Mouse (Mus musculus) myocyte (in vitro differentiated cells): ENCODE measurements at regions not wholly inside any gene's neighbourhood (a gene's known extent, or its start where the extent isn't known, plus 50 kb on each side); places are given as distances from the start of the nearest gene placed in this dataset.

Source experiments
- H3K27me3 ChIP-seq: one replicate; pipeline ENCODE4 v1.6.1; 2011; ENCODE audit not compliant: control insufficient read depth, insufficient read depth, insufficient read length
- H3K36me3 ChIP-seq: one replicate; pipeline ENCODE4 v1.6.1; 2011; ENCODE audit not compliant: control insufficient read depth, insufficient read depth
- H3K4me2 ChIP-seq: one replicate; pipeline ENCODE4 v1.6.1; 2011; ENCODE audit warnings: low read depth, control low read depth
- H3K4me3 ChIP-seq: one replicate; pipeline ENCODE4 v1.5.1; 2011; ENCODE audit warnings: mild to moderate bottlenecking, control low read depth, moderate library complexity
- H3K79me2 ChIP-seq: one replicate; pipeline ENCODE4 v1.6.1; 2011; ENCODE audit not compliant: control insufficient read depth, insufficient read depth
- H3ac ChIP-seq: one replicate; pipeline ENCODE4 v1.6.1; 2011; ENCODE audit not compliant: control insufficient read depth, insufficient read length
- CEBPB ChIP-seq: IDR thresholded peaks from 2 replicates; pipeline ENCODE4 v1.6.1; 2011; ENCODE audit warnings: mild to moderate bottlenecking, moderate library complexity; ENCODE audit not compliant: poor library complexity, insufficient read depth, severe bottlenecking
- E2F4 ChIP-seq: IDR thresholded peaks from one replicate; pipeline ENCODE4 v1.6.1; 2011; ENCODE audit warnings: mild to moderate bottlenecking, control low read depth, moderate library complexity; ENCODE audit not compliant: insufficient read depth
- MAX ChIP-seq: IDR thresholded peaks from one replicate; pipeline ENCODE4 v1.6.1; 2011; ENCODE audit warnings: low read depth, mild to moderate bottlenecking, control low read depth
- MYOD1 ChIP-seq, 3 experiments: IDR thresholded peaks; one replicate each; pipeline ENCODE4 v1.6.1; 2011; ENCODE audit warnings: control low read depth in 2 of 3, low read depth in 2 of 3, mild to moderate bottlenecking in 2 of 3, moderate library complexity in 1 of 3; ENCODE audit not compliant: insufficient read length in 2 of 3, control insufficient read depth in 1 of 3
- MYOG ChIP-seq, 3 experiments: IDR thresholded peaks; one replicate each; pipeline ENCODE4 v1.6.1; 2011; ENCODE audit warnings: control low read depth in 2 of 3, low read depth in 2 of 3, mild to moderate bottlenecking in 2 of 3; ENCODE audit not compliant: insufficient read length in 2 of 3, control insufficient read depth in 1 of 3, insufficient read depth in 1 of 3
- POLR2A ChIP-seq: IDR thresholded peaks from one replicate; pipeline ENCODE4 v1.6.1; 2011; ENCODE audit warnings: low read depth, mild to moderate bottlenecking, control low read depth, moderate library complexity; ENCODE audit not compliant: insufficient read length
- POLR2AphosphoS2 ChIP-seq: IDR thresholded peaks from one replicate; pipeline ENCODE4 v1.6.1; 2011; ENCODE audit warnings: low read depth, control low read depth; ENCODE audit not compliant: insufficient read length
- REST ChIP-seq: IDR thresholded peaks from one replicate; pipeline ENCODE4 v1.6.1; 2011; ENCODE audit warnings: mild to moderate bottlenecking, control low read depth, moderate library complexity; ENCODE audit not compliant: insufficient read depth, insufficient read length
- SRF ChIP-seq: IDR thresholded peaks from one replicate; pipeline ENCODE4 v1.6.1; 2011; ENCODE audit warnings: low read depth; ENCODE audit not compliant: control insufficient read depth, insufficient read length
- TCF12 ChIP-seq: IDR thresholded peaks from one replicate; pipeline ENCODE4 v1.6.1; 2011; ENCODE audit warnings: mild to moderate bottlenecking, control low read depth; ENCODE audit not compliant: poor library complexity, insufficient read depth, severe bottlenecking
- TCF3 ChIP-seq: IDR thresholded peaks from one replicate; pipeline ENCODE4 v1.6.1; 2011; ENCODE audit warnings: low read depth, control low read depth; ENCODE audit not compliant: insufficient read length
- USF1 ChIP-seq: IDR thresholded peaks from one replicate; pipeline ENCODE4 v1.6.1; 2011; ENCODE audit warnings: low read depth, mild to moderate bottlenecking, control low read depth, moderate library complexity

DNA sequence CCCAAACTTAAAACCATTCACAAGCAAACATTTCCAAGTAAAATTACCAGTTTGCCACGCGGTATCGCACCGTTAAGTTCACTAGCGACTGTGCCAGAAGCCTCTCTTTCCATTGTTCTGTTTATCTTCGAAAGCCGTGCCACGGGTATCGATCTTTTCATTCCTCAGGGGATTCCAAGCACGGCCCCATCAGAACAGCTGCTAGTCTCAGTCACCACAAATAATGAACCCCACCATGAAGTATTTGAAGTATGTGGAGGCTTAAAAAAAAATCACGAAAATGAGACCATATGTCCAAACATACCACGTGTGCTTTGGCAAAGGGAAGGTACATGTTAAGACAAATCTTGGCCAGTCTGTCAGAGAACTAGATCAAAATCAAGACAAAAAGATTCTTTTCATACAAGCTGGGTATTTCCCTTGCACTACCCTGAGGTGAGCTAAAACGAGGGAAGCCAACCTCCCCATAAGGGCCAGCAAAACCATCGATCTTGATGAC, 213.3 kb downstream of the Npr3 start:
- no peak overlapping the region for H3ac ChIP-seq
- peak overlapping the region; percentile 79 for H3K4me2 ChIP-seq
- no peak overlapping the region for H3K4me3 ChIP-seq
- no peaks in the 10 kb centered on the region for H3K79me2 ChIP-seq
- no peaks in the 10 kb centered on the region for H3K36me3 ChIP-seq
- TF ChIP-seq POLR2AphosphoS2 (no peak), TCF3 (no peak), USF1 (peak; percentile 71), SRF (no peak), REST (no peak), E2F4 (no peak), MYOD1 (IDR thresholded peaks at IDR 0.05; ENCODE audit: control insufficient read depth in 1 of 3, insufficient read length in 2 of 3, low read depth in 2 of 3) (peak in 2 of 3 experiments; percentile 37 to 62), CEBPB (no peak), MAX (no peak), POLR2A (no peak), TCF12 (peak; percentile 58), MYOG (IDR thresholded peaks at IDR 0.05; ENCODE audit: control insufficient read depth in 1 of 3, insufficient read depth in 1 of 3, insufficient read length in 2 of 3, low read depth in 2 of 3) (no peak)
- H3K27me3 ChIP-seq, result no peaks in the 10 kb centered on the region

DNA sequence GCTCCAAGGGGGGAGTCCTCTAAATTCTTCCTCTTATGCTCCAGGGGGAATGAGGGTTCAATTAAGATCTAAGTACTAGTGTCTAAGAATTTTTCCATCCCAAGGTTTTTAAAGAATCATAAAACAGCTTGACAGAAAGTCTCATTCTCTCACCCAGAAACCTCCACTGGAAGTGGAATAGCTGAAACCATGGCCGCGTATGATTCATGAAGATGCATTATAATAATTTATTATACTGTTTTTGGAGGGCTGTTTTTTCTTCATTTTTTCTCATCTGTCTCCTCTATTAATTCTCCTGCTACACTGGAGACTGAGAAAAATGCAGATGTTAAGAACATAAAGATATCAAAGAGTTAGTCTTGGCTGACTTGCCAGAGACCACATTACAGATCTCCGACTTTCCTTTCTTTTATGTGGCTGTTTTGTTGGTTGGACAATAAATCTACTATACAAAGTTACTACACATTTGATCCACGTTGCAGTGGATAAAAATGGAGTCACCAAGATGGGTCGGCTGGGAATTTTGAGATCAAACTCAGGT, 242.2 kb downstream of the Npr3 start:
- no peak for TF ChIP-seq REST
- no peak for TF ChIP-seq USF1
- no peak for TF ChIP-seq CEBPB
- TF ChIP-seq MYOG (IDR thresholded peaks at IDR 0.05; ENCODE audit: control insufficient read depth in 1 of 3, insufficient read depth in 1 of 3, insufficient read length in 2 of 3, low read depth in 2 of 3), result no peak
- no peak for TF ChIP-seq TCF3
- no peak for TF ChIP-seq MYOD1 (IDR thresholded peaks at IDR 0.05; ENCODE audit: control insufficient read depth in 1 of 3, insufficient read length in 2 of 3, low read depth in 2 of 3)
- no peak for TF ChIP-seq TCF12
- no peak for TF ChIP-seq POLR2AphosphoS2
- no peak for TF ChIP-seq E2F4
- no peak for TF ChIP-seq POLR2A
- no peak for TF ChIP-seq MAX
- no peak for TF ChIP-seq SRF
- Histone ChIP-seq H3K4me3 (no peak overlapping the region), H3K27me3 (no peaks in the 10 kb centered on the region), H3K4me2 (no peak overlapping the region), H3K36me3 (no peaks in the 10 kb centered on the region), H3ac (no peak overlapping the region), H3K79me2 (no peaks in the 10 kb centered on the region)

DNA sequence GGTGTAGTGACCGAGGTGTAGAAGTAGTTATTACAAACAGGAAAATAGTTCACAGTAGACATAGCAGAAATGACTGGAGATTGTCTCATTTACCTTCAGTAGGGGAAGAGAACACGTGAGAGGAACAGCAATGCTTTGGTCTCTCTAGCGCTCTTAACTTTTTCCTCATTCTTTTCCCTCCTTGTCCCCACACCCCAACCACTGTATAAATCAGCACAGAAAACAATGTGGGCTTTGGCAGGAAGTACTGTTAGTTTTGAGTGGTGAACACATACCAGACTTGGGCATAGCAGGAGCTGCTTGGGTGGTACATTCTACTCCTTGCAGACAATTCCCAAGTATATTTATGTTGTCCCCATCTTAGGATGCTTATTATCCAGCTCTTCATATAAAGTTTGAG, 251.9 kb downstream of the Npr3 start:
- no peaks in the 10 kb centered on the region for H3K79me2 ChIP-seq
- H3ac ChIP-seq, result no peak overlapping the region
- no peak overlapping the region for H3K4me2 ChIP-seq
- H3K36me3 ChIP-seq, result no peaks in the 10 kb centered on the region
- H3K4me3 ChIP-seq, result no peak overlapping the region
- no peaks in the 10 kb centered on the region for H3K27me3 ChIP-seq
- no peak for TF ChIP-seq TCF12
- no peak for TF ChIP-seq REST
- TF ChIP-seq MAX, result no peak
- no peak for TF ChIP-seq MYOG (IDR thresholded peaks at IDR 0.05; ENCODE audit: control insufficient read depth in 1 of 3, insufficient read depth in 1 of 3, insufficient read length in 2 of 3, low read depth in 2 of 3)
- TF ChIP-seq E2F4, result no peak
- TF ChIP-seq POLR2AphosphoS2, result no peak
- no peak for TF ChIP-seq USF1
- TF ChIP-seq CEBPB, result no peak
- no peak for TF ChIP-seq TCF3
- TF ChIP-seq POLR2A, result no peak
- TF ChIP-seq SRF, result no peak
- TF ChIP-seq MYOD1 (IDR thresholded peaks at IDR 0.05; ENCODE audit: control insufficient read depth in 1 of 3, insufficient read length in 2 of 3, low read depth in 2 of 3), result no peak

DNA sequence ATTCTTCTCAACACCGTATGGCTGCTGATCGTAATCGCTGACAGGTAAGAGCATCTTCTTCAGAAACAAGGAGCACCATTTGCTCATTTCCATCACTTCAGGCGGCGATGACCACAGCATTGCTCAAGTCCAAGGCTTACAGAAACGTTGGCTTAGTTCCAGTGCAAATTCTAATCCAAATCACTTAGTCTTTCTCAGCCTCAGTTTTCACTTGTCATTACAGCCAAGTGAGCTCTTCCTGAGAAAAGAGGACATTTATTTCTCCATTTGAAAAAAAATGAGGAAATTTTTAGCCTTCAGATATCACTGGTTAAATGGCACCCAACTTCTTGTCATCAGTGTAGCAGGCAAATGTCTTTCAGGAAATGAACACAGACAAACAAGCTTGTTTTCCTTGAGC, 246.8 kb upstream of the Tars start:
- Histone ChIP-seq H3K36me3 (no peaks in the 10 kb centered on the region), H3K4me3 (no peak overlapping the region), H3K4me2 (no peak overlapping the region), H3ac (no peak overlapping the region), H3K79me2 (no peaks in the 10 kb centered on the region), H3K27me3 (no peaks in the 10 kb centered on the region)
- TF ChIP-seq TCF3, result no peak
- no peak for TF ChIP-seq SRF
- no peak for TF ChIP-seq MAX
- no peak for TF ChIP-seq REST
- no peak for TF ChIP-seq CEBPB
- TF ChIP-seq E2F4, result no peak
- no peak for TF ChIP-seq POLR2A
- TF ChIP-seq MYOD1 (IDR thresholded peaks at IDR 0.05; ENCODE audit: control insufficient read depth in 1 of 3, insufficient read length in 2 of 3, low read depth in 2 of 3), result no peak
- no peak for TF ChIP-seq USF1
- no peak for TF ChIP-seq TCF12
- no peak for TF ChIP-seq MYOG (IDR thresholded peaks at IDR 0.05; ENCODE audit: control insufficient read depth in 1 of 3, insufficient read depth in 1 of 3, insufficient read length in 2 of 3, low read depth in 2 of 3)
- TF ChIP-seq POLR2AphosphoS2, result no peak

DNA sequence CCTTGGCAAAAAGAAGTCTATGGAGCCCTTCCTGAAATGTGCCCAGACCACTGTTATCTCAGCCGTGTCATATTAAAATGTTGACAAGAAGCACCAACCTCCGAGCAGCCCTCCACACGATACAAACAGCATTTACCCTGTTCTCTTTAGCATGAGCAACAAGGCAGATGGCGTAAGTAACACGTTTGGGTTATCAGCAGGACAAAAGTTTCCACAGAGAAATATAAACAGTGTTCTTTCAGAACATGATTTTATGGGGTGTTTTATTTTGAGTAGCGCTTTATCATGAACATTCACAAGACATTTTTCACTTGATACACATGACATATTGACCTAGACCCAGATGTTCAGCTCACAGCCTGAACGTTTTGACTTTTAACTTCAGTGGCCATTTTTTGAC, 245.3 kb upstream of the Tars start:
- Histone ChIP-seq H3K4me2 (no peak overlapping the region), H3K79me2 (no peaks in the 10 kb centered on the region), H3K36me3 (no peaks in the 10 kb centered on the region), H3K27me3 (no peaks in the 10 kb centered on the region), H3K4me3 (no peak overlapping the region), H3ac (no peak overlapping the region)
- TF ChIP-seq USF1, result no peak
- no peak for TF ChIP-seq REST
- no peak for TF ChIP-seq POLR2A
- TF ChIP-seq MYOD1 (IDR thresholded peaks at IDR 0.05; ENCODE audit: control insufficient read depth in 1 of 3, insufficient read length in 2 of 3, low read depth in 2 of 3), result no peak
- TF ChIP-seq TCF3, result no peak
- no peak for TF ChIP-seq TCF12
- TF ChIP-seq MAX, result no peak
- no peak for TF ChIP-seq POLR2AphosphoS2
- TF ChIP-seq MYOG (IDR thresholded peaks at IDR 0.05; ENCODE audit: control insufficient read depth in 1 of 3, insufficient read depth in 1 of 3, insufficient read length in 2 of 3, low read depth in 2 of 3), result no peak
- no peak for TF ChIP-seq SRF
- TF ChIP-seq CEBPB, result no peak
- no peak for TF ChIP-seq E2F4
